Mouse (Mus musculus): Measurements from ENCODE around the gene Entpd6. TPM values are rescaled to one million over a fixed set of nuclear protein-coding genes. Genes with fewer than 3 reads are reported as not detected.
A peak's percentile ranks its signal among the peaks of the same experiment; 100 is the strongest.

The Entpd6 gene
- 31.5 and 32.6 TPM in 2 replicates for polyA plus RNA-seq (2016; fragmentation: Nextera tagmentation; extraction: Ambion mirVana)

DNA sequence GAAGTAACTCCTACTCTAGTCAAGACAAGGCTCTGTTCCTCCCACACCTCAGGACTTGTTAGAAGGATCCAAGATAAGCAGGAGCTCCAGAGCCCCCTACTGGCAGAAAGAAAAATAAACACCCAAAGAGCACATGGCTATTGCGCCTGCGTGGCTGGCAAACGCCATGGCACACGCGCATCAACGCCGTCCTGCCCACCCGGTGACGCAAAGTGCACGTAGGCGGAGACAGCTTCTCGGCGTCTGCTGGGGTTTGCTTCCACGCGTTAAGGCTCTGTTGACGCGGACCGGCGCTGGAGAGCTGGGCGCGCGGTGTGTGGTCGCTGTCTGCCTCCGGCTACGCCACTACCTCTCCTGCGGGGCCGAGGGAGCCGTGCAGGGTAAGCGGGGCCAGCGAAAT lies at the start of gene Entpd6:
Gene Entpd6 (plus strand): TSS at position 189 of the 400 bp plus-strand sequence.
- Histone ChIP-seq H3K9me3 (no peaks in the 10 kb centered on the region), H3K4me2 (replicated peaks) (peak within 1 kb of the TSS; percentile 84), H3K27me3 (no peaks in the 10 kb centered on the region), H3K36me3 (peaks cover 10% of the 10 kb centered on the region), H3K4me1 (peaks cover 8% of the 10 kb centered on the region), H3K4me3 (peak within 1 kb of the TSS; percentile 72), H3K27ac (peak within 1 kb of the TSS; percentile 74), H3K9ac (peak within 1 kb of the TSS; percentile 75)
- ATAC-seq (ENCODE audit: insufficient number of reproducible peaks, insufficient read depth, low FRiP score, low TSS enrichment), result peak; percentile 94
- WGBS, result under 1% methylated on average over 30 of the region's 30 CpGs

DNA sequence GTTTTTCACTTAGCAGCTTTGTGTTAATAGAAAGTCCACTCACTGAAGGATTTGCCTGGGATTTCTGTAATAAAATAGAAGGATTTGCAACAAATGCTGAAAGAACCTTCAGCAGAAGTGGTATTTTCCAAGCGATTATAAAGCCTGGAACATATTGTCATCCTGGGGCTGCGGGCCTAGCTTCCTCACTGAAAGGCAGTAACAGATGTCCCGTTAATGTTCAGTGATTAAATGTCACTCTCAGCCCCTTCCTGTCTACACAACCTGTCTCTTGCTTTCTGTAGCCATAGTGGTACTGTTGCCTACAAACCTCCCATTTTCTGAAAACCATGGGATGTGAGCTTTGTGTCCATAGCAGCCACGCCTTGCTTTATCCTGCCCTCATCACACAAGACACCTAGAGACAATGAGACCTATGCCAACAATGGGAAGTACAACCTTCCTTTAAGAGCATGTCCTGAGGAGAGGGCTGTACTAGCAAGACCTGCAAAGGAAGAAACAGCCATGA lies 36.6 kb upstream of the Entpd6 start:
- no peaks in the 10 kb centered on the region for H3K36me3 ChIP-seq
- no peaks in the 10 kb centered on the region for H3K9me3 ChIP-seq
- H3K4me1 ChIP-seq, result no peaks in the 10 kb centered on the region
- no peak overlapping the region for H3K4me3 ChIP-seq
- ATAC-seq (ENCODE audit: insufficient number of reproducible peaks, insufficient read depth, low FRiP score, low TSS enrichment), result no peak
- no peaks in the 10 kb centered on the region for H3K27me3 ChIP-seq
- no peak overlapping the region for H3K4me2 ChIP-seq (replicated peaks)
- H3K27ac ChIP-seq, result no peak overlapping the region
- no peak overlapping the region for H3K9ac ChIP-seq
- 74% methylated on average over 4 of the region's 4 CpGs for WGBS

DNA sequence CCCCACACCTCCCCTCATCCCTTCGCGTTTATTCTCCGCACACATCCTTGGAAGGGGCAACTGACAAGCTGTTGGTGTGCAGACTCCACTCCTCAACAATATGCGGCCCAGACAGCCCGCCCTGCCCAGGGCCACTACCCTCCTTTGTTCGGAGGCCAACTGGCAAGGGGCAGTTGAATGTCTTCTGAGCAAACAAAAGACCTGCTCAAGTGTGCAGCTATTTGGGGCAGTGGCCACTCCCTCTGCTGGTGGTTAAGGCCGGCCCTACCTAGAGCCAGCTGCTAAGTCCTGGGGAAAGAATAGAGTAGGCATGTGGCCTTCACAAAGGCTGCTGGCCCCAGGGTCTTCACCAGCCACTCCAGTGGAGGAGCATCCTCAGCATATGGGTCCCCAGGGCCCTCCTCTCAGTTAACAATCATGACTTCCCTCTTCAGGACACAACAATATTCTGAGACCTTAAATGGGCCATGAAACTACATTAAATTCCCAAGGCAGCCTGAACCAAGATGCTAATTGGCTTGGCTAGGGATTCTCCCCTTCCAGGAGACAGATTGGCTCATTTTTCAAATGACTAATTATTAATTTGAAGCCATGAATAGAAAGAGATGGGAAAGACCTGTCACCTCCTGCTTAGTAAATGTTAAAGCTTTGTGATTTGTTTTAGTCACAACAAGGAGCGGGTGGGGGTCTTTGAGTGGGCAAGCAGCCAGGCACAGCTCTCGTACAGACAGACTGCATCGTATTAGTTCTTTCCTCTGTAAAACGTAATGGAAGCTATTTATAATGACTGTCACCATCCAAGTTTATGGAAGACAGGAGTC lies 12.9 kb upstream of the Entpd6 start:
- H3K9ac ChIP-seq, result no peak overlapping the region
- H3K36me3 ChIP-seq, result no peaks in the 10 kb centered on the region
- 52% methylated on average over 11 of the region's 11 CpGs for WGBS
- H3K4me3 ChIP-seq, result no peak overlapping the region
- ATAC-seq (ENCODE audit: insufficient number of reproducible peaks, insufficient read depth, low FRiP score, low TSS enrichment), result peak; percentile 85
- no peaks in the 10 kb centered on the region for H3K9me3 ChIP-seq
- no peak overlapping the region for H3K4me2 ChIP-seq (replicated peaks)
- no peaks in the 10 kb centered on the region for H3K27me3 ChIP-seq
- H3K4me1 ChIP-seq, result no peaks in the 10 kb centered on the region
- H3K27ac ChIP-seq, result no peak overlapping the region

DNA sequence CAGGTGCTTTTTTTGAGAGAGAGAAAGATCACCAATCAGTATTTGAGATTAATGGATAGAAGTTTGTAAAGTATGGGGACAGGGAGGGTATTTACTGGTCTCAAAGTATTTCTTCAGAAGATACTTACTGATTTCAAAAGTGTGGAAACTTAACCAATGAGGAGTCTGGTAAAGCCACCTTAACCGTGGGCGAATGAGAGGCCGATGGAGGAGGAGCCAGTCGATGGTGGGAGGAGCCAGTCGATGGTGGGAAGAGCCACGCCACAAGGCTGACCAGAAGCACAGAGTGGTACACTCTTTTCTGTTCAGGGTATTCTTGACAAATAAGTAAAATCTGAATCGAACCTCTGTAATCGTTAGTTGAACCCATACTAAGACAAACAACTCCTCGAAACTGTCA lies 11.0 kb upstream of the Entpd6 start:
- Histone ChIP-seq H3K27me3 (no peaks in the 10 kb centered on the region), H3K4me1 (no peaks in the 10 kb centered on the region), H3K27ac (no peak overlapping the region), H3K4me3 (no peak overlapping the region), H3K36me3 (no peaks in the 10 kb centered on the region), H3K9me3 (no peaks in the 10 kb centered on the region), H3K9ac (no peak overlapping the region), H3K4me2 (replicated peaks) (no peak overlapping the region)
- ATAC-seq (ENCODE audit: insufficient number of reproducible peaks, insufficient read depth, low FRiP score, low TSS enrichment), result no peak
- 88% methylated on average over 9 of the region's 9 CpGs for WGBS

DNA sequence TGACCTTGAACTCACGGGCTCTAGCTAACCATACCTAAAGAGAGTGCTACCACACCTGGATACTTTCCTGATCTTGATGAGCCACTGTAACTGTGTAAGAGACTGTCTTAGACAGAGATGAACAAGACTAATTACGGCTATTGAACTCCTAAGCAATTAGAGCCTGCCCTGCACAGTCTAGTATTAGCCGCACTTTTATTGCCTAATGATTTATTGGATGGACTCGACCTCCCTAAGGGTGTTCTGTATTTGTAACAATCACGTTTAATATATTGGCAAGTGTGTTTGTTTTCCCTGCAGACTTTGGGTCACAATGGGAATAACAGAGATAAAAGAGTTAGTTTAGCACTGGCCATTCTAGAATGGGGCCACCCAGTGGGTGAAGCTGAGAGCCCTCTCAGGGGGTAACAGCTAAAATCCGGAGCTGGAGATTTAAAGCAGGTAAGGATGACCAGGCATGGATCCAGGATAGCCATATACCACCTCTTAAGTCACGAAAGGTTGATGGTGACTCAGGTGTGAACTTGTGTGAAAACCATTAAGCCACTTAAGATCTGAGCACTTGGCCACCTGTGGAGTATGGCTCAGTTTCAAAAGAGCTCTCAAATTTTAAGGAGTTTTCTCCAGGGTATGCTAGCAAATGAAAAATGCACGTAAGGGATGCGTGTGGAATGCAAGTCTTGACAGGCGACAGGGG lies 8.5 kb upstream of the Entpd6 start:
- no peak overlapping the region for H3K4me3 ChIP-seq
- H3K36me3 ChIP-seq, result no peaks in the 10 kb centered on the region
- no peak overlapping the region for H3K4me2 ChIP-seq (replicated peaks)
- 68% methylated on average over 10 of the region's 10 CpGs for WGBS
- ATAC-seq (ENCODE audit: insufficient number of reproducible peaks, insufficient read depth, low FRiP score, low TSS enrichment), result no peak
- no peak overlapping the region for H3K27ac ChIP-seq
- no peak overlapping the region for H3K9ac ChIP-seq
- no peaks in the 10 kb centered on the region for H3K9me3 ChIP-seq
- H3K27me3 ChIP-seq, result no peaks in the 10 kb centered on the region
- H3K4me1 ChIP-seq, result no peaks in the 10 kb centered on the region

DNA sequence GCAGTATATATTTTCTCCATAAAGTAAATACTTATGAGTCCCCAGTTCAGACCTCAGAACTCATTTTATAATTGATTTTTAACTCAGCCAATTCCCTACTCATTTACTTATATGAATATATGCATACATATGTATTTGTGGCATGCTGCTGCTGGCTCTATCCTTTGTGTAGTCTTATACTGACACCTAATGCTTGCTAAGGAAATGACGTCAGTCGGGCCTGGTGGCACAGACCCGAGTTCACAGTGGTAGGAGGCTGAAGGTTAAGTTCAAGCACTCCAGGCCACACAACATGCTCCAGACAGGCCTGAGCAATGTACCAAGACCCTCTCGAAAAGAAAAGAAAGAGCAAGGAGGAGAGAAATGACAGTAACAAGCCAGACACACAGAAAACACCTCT lies 7.4 kb upstream of the Entpd6 start:
- H3K4me3 ChIP-seq, result no peak overlapping the region
- H3K9ac ChIP-seq, result no peak overlapping the region
- no peak overlapping the region for H3K4me2 ChIP-seq (replicated peaks)
- ATAC-seq (ENCODE audit: insufficient number of reproducible peaks, insufficient read depth, low FRiP score, low TSS enrichment), result no peak
- H3K4me1 ChIP-seq, result no peaks in the 10 kb centered on the region
- no peaks in the 10 kb centered on the region for H3K27me3 ChIP-seq
- no peak overlapping the region for H3K27ac ChIP-seq
- WGBS, result 58% methylated on average over 4 of the region's 4 CpGs
- H3K9me3 ChIP-seq, result no peaks in the 10 kb centered on the region
- H3K36me3 ChIP-seq, result no peaks in the 10 kb centered on the region

DNA sequence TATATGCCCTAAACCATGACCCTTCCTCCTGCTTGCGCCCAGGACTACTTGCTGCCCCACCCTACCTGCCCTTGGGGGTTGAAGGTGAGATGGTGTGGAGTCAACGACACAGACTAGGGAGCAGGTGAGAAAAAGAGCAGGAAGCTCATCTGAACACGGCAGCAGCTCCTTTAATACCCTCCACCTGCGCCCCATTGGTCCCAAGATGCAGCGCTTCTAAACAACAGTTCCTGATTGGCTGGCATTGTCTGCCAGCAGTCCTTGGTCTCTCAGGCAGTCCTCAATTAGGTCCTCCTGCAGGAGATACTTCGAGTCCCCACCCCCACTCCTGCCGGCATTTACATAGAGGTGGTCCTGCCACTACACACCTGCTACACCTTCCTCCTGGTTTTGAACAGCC lies 3.8 kb upstream of the Entpd6 start:
- Histone ChIP-seq H3K9me3 (no peaks in the 10 kb centered on the region), H3K27ac (no peak overlapping the region), H3K4me1 (peaks cover 7% of the 10 kb centered on the region), H3K9ac (no peak overlapping the region), H3K4me3 (no peak overlapping the region), H3K4me2 (replicated peaks) (no peak overlapping the region), H3K27me3 (no peaks in the 10 kb centered on the region), H3K36me3 (no peaks in the 10 kb centered on the region)
- no peak for ATAC-seq (ENCODE audit: insufficient number of reproducible peaks, insufficient read depth, low FRiP score, low TSS enrichment)
- WGBS, result 70% methylated on average over 7 of the region's 7 CpGs

DNA sequence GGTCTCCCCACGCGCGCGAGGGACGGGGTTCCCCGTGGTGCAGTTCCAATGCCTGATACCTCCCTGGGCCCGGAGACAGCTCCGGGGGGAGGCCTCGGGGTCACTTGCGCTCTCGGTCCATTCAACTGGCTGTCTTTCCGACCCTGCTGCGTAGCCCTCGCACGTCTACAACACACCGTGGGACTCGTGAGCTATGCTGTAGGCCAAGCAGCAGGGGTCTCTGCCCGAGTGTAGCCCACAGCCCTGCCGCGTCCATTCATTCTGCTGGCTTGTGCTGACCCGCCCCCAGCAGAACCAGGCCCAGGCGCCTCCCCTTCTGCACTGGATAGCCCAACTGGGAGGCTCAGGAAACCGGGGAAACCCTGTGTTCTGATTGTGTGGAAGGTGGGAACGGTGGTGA lies 441 bp downstream of the Entpd6 start:
- Histone ChIP-seq H3K9ac (peak overlapping the region; percentile 75), H3K27me3 (no peaks in the 10 kb centered on the region), H3K4me2 (replicated peaks) (peak overlapping the region; percentile 84), H3K4me1 (peaks cover 8% of the 10 kb centered on the region), H3K27ac (peak overlapping the region; percentile 74), H3K36me3 (peaks cover 11% of the 10 kb centered on the region), H3K4me3 (peak overlapping the region; percentile 72), H3K9me3 (no peaks in the 10 kb centered on the region)
- ATAC-seq (ENCODE audit: insufficient number of reproducible peaks, insufficient read depth, low FRiP score, low TSS enrichment), result peak; percentile 81
- under 1% methylated on average over 24 of the region's 24 CpGs for WGBS

DNA sequence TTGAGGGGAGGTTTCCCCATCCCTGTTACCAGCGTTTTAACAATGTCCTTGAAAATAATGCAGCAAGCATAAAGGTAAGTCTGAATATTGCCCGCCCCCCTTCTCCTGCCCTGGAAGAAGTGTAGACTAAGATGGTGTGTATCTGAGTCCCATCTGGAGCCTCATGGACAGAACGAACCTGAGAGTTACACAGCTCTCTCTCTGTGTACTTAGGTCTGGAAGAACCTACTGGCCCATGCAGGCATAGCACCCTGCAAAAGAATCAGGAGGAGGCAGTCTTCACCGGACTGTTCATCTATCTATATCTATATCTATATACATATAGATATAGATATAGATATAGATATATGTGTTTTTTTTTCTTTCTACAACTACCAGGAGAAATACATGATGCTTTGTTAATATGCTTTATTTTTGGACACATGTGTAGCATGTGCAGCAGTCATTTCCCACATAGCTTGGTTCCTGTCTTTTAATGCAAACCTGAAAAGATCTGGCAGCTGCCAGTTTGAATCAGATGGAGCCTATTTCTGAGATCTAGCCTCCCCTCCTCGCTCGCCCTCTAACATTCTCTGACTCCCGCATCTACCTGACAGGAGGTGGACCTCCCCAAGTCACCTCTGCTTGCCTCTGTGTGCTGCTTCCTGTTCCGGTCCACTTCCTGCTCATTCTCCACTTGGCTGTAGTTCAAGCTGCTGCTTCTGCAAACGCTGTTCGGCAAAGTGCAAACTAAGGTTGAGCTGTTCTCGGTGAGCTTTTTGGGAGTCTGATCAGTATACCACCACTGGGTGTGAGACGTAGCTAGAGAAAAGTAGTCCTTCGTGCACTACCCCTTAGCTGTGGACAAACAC lies 1.5 kb downstream of the Entpd6 start:
- no peak for ATAC-seq (ENCODE audit: insufficient number of reproducible peaks, insufficient read depth, low FRiP score, low TSS enrichment)
- Histone ChIP-seq H3K27ac (no peak overlapping the region), H3K27me3 (no peaks in the 10 kb centered on the region), H3K4me1 (peaks cover 8% of the 10 kb centered on the region), H3K36me3 (peaks cover 11% of the 10 kb centered on the region), H3K9me3 (no peaks in the 10 kb centered on the region), H3K9ac (no peak overlapping the region), H3K4me2 (replicated peaks) (peak overlapping the region; percentile 84), H3K4me3 (no peak overlapping the region)
- WGBS, result 80% methylated on average over 13 of the region's 13 CpGs

DNA sequence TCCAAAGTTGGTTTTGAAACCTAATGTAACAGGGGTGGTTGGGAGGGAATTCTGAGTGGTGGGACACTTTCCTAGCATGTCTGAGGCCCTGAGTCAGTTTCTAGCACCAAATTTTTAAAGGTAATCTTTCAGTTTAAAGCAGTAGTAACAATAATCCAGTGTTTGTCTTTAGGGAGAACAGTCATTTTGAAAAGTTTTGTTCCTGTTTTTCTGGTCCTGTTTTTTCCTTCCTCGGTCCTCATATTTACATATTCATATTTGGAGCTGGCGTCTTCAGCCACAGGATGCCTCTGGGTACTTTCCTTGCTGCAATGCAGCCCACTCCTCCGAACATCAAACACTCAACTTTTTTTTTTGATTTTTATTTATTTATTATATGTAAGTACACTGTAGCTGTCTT lies 6.2 kb downstream of the Entpd6 start:
- peaks cover 1% of the 10 kb centered on the region for H3K4me1 ChIP-seq
- ATAC-seq (ENCODE audit: insufficient number of reproducible peaks, insufficient read depth, low FRiP score, low TSS enrichment), result no peak
- no peaks in the 10 kb centered on the region for H3K27me3 ChIP-seq
- H3K27ac ChIP-seq, result no peak overlapping the region
- no peak overlapping the region for H3K4me3 ChIP-seq
- no peaks in the 10 kb centered on the region for H3K9me3 ChIP-seq
- no peak overlapping the region for H3K4me2 ChIP-seq (replicated peaks)
- H3K9ac ChIP-seq, result no peak overlapping the region
- peaks cover 38% of the 10 kb centered on the region for H3K36me3 ChIP-seq
- 91% methylated on average over 3 of the region's 3 CpGs for WGBS

DNA sequence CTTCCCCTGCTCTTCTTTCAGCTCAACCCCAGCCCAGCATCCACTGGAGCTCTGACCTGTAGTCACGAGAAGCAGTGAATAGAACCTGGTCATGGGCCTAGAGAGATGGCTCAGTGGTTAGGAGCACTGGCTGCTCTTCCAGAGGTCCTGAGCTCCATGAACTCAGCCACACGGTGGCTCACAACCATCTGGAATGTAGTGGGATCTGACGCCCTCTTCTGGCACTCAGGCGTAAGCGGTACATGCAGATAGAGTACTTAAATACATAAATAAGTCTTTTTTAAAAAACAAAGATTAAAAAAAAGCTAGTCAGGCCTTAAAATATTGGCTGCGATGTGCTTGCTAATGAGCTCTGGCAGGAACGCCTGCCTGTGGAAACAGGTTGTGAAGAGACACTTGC lies 12.6 kb downstream of the Entpd6 start:
- H3K9me3 ChIP-seq, result no peaks in the 10 kb centered on the region
- H3K4me1 ChIP-seq, result no peaks in the 10 kb centered on the region
- WGBS, result 83% methylated on average over 7 of the region's 7 CpGs
- no peak overlapping the region for H3K4me3 ChIP-seq
- H3K36me3 ChIP-seq, result peaks cover 48% of the 10 kb centered on the region
- ATAC-seq (ENCODE audit: insufficient number of reproducible peaks, insufficient read depth, low FRiP score, low TSS enrichment), result no peak
- no peak overlapping the region for H3K4me2 ChIP-seq (replicated peaks)
- H3K27me3 ChIP-seq, result no peaks in the 10 kb centered on the region
- no peak overlapping the region for H3K9ac ChIP-seq
- H3K27ac ChIP-seq, result no peak overlapping the region
